Mouse (Mus musculus) midbrain, embryonic 16.5 days (tissue): ENCODE measurements around the gene Asna1. TPM values are rescaled to one million over a fixed set of nuclear protein-coding genes. Genes with fewer than 3 reads are reported as not detected.

Experiments
- ATAC-seq: fragments of 200-750 bp; cut with Nextera tagmentation; 2 replicates; pipeline ENCODE4 v1.8.0; 2017; ENCODE audit warnings: moderate TSS enrichment
- H3K27ac ChIP-seq: fragments of 300-500 bp; sonication (generic); 2 replicates; pipeline ENCODE4 v1.5.1; 2014; ENCODE audit warnings: mild to moderate bottlenecking, low read length, mixed read lengths
- H3K27me3 ChIP-seq: fragments of 300-500 bp; sonication (generic); 2 replicates; pipeline ENCODE4 v1.6.1; 2014; ENCODE audit warnings: low read depth, low read length, mixed read lengths; ENCODE audit not compliant: control insufficient read depth, insufficient read depth
- H3K36me3 ChIP-seq: fragments of 300-500 bp; sonication (generic); 2 replicates; pipeline ENCODE4 v1.6.1; 2014; ENCODE audit warnings: mild to moderate bottlenecking, low read length, moderate library complexity, mixed read lengths; ENCODE audit not compliant: control insufficient read depth, insufficient read depth
- H3K4me1 ChIP-seq: fragments of 300-500 bp; sonication (generic); 2 replicates; pipeline ENCODE4 v1.6.1; 2014; ENCODE audit warnings: mild to moderate bottlenecking, low read length, mixed read lengths; ENCODE audit not compliant: control insufficient read depth, insufficient read depth
- H3K4me2 ChIP-seq: fragments of 300-500 bp; sonication (generic); 2 replicates; pipeline ENCODE4 v1.6.1; 2014; ENCODE audit warnings: mild to moderate bottlenecking, low read length, mixed read lengths
- H3K4me3 ChIP-seq: fragments of 300-500 bp; sonication (generic); 2 replicates; pipeline ENCODE4 v1.5.1; 2014; ENCODE audit warnings: low read depth, mild to moderate bottlenecking, low read length, moderate library complexity, mixed read lengths
- H3K9ac ChIP-seq: fragments of 300-500 bp; sonication (generic); 2 replicates; pipeline ENCODE4 v1.6.1; 2014; ENCODE audit warnings: low read depth, low read length, mixed read lengths
- H3K9me3 ChIP-seq: fragments of 300-500 bp; sonication (generic); replicated peaks from 2 replicates; pipeline ENCODE4 v1.6.1; 2014; ENCODE audit warnings: mild to moderate bottlenecking, low read length, mixed read lengths; ENCODE audit not compliant: control insufficient read depth, poor library complexity, severe bottlenecking
- WGBS: fragments of 180-500 bp; shearing (Covaris S2); extraction: QIAGEN DNeasy Blood & Tissue Kit; methylation state at CpG from one replicate; pipeline ENCODE4 v1.1.7; 2014; 5-methylcytosine and 5-hydroxymethylcytosine counted together
- polyA plus RNA-seq: library from polyadenylated mRNA; unstranded; fragments of >200 nt; fragmentation: Nextera tagmentation; extraction: Ambion mirVana; gene quantifications from 2 replicates; pipeline ENCODE4 v1.2.1, GENCODE M21; 2015

The Asna1 gene
- polyA plus RNA-seq: 148 and 149 TPM in 2 replicates

GRCm38 (mm10) chr8:85025098-85025932 lies at the start of gene Asna1:
TSS of gene Asna1 (minus strand) at chr8:85025281.
- H3K9me3 ChIP-seq: no peaks in the 10 kb centered on the region
- H3K4me1 ChIP-seq: peaks cover 34% of the 10 kb centered on the region
- ATAC-seq: peak; percentile 89
- peak within 1 kb of the TSS; percentile 60 for H3K4me2 ChIP-seq
- H3K27ac ChIP-seq: peak within 1 kb of the TSS; percentile 75
- peak within 1 kb of the TSS; percentile 95 for H3K4me3 ChIP-seq
- peak within 1 kb of the TSS; percentile 72 for H3K9ac ChIP-seq
- WGBS: 6% methylated on average over 30 of the region's 30 CpGs
- peaks cover 9% of the 10 kb centered on the region for H3K36me3 ChIP-seq
- no peaks in the 10 kb centered on the region for H3K27me3 ChIP-seq

GRCm38 (mm10) chr8:85074617-85075016 lies 49.5 kb upstream of the Asna1 start:
- Histone ChIP-seq H3K4me1 (peaks cover 13% of the 10 kb centered on the region), H3K9me3 (no peaks in the 10 kb centered on the region), H3K4me2 (no peak overlapping the region), H3K9ac (no peak overlapping the region), H3K36me3 (peaks cover 9% of the 10 kb centered on the region; the same call in 1 of the 2 replicates), H3K4me3 (no peak overlapping the region), H3K27me3 (no peaks in the 10 kb centered on the region), H3K27ac (no peak overlapping the region)
- WGBS: 92% methylated on average over 10 of the region's 10 CpGs
- ATAC-seq: no peak

- H3K9ac ChIP-seq: no peak overlapping the region
- no peaks in the 10 kb centered on the region for H3K9me3 ChIP-seq
- H3K4me2 ChIP-seq: no peak overlapping the region
- 89% methylated on average over 10 of the region's 10 CpGs for WGBS
- H3K36me3 ChIP-seq: peaks cover 9% of the 10 kb centered on the region; the same call in 1 of the 2 replicates
- H3K4me3 ChIP-seq: no peak overlapping the region
- H3K27ac ChIP-seq: no peak overlapping the region
- no peak for ATAC-seq
- H3K4me1 ChIP-seq: peaks cover 10% of the 10 kb centered on the region
- no peaks in the 10 kb centered on the region for H3K27me3 ChIP-seq
Observed at GRCm38 (mm10) chr8:85074167-85074566, 49.1 kb upstream of the Asna1 start.

GRCm38 (mm10) chr8:85073041-85073612 lies 48.0 kb upstream of the Asna1 start:
- Histone ChIP-seq H3K4me3 (no peak overlapping the region), H3K4me1 (peaks cover 10% of the 10 kb centered on the region), H3K4me2 (no peak overlapping the region; the same call in 1 of the 2 replicates), H3K27ac (no peak overlapping the region), H3K27me3 (no peaks in the 10 kb centered on the region), H3K9me3 (no peaks in the 10 kb centered on the region), H3K9ac (no peak overlapping the region), H3K36me3 (peaks cover 14% of the 10 kb centered on the region; the same call in 1 of the 2 replicates)
- no peak for ATAC-seq
- 95% methylated on average over 15 of the region's 15 CpGs for WGBS

DNA sequence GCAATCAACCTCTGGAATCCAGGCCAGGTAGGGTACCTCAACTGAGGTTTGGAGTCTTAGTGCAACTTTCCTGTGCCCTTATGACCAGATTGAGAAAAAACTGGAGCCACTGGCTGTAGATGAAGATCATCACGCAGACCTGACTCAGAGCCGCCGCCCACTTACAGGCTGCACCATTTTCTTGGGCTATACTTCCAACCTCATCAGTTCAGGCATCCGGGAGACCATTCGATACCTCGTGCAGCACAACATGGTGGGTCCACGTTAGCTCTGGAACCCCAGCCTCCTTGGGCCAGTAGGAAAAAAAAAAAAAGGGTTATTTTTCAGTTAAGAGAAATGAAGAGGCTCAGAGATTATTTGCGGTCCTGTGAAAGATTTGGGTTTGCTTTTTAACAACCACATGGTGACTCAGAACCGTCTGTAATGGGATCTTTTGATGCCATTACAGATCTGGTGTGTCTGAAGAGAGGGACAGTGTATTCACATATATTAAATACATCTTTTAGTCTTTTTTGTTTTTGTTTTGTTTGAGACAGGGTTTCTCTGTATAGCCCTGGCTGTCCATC lies 47.4 kb upstream of the Asna1 start:
- H3K27ac ChIP-seq: peak overlapping the region; percentile 91
- no peak for ATAC-seq
- H3K9me3 ChIP-seq: no peaks in the 10 kb centered on the region
- H3K27me3 ChIP-seq: no peaks in the 10 kb centered on the region
- peaks cover 10% of the 10 kb centered on the region for H3K4me1 ChIP-seq
- H3K4me2 ChIP-seq: peak overlapping the region; percentile 64
- H3K4me3 ChIP-seq: peak overlapping the region; percentile 86
- H3K36me3 ChIP-seq: peaks cover 14% of the 10 kb centered on the region; the same call in 1 of the 2 replicates
- 44% methylated on average over 9 of the region's 9 CpGs for WGBS
- peak overlapping the region; percentile 85 for H3K9ac ChIP-seq

DNA sequence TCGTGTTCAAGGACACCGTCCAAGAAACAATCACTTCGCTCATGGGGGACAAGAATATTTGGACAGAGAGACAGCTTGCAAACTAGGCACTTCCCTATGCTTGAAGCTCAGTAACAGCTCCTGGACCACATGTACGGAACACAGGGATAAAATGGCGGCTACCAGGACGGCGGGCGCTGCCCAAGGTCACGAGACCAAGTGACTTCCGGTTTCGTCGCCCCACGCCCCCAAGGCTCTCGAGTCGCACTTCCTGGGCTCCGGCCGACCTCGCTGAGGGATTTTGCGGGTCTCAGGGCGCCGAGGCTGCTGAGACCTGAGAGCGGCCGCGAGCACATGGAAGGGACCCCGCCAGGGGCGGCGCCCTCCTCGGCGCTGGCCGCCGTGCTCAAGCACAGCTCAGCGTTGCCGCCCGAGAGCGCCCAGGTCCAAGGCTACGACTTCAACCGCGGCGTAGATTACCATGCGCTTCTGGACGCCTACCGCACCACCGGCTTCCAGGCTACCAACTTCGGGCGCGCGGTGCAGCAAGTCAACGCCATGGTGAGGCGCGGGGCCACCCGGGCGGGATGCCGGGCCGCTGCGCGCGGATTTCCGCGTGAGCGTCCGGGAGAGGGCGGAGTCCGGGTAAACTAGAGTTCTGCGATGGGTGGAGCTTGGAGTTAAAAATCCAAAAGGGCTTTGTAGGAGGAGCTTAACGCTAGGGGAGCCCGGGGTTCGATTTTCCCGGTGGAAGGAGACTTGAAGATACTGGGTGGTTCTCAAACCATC lies 46.6 kb upstream of the Asna1 start, which contains the start of gene Dhps:
Dhps (plus strand) TSS at position 244 of the 768 bp plus-strand sequence.
- Histone ChIP-seq H3K27ac (peak within 1 kb of the TSS; percentile 91), H3K4me2 (peak within 1 kb of the TSS; percentile 64), H3K36me3 (peaks cover 15% of the 10 kb centered on the region), H3K27me3 (no peaks in the 10 kb centered on the region), H3K9me3 (no peaks in the 10 kb centered on the region), H3K4me1 (peaks cover 10% of the 10 kb centered on the region), H3K9ac (peak within 1 kb of the TSS; percentile 85), H3K4me3 (peak within 1 kb of the TSS; percentile 86)
- ATAC-seq: peak; percentile 87
- WGBS: under 1% methylated on average over 67 of the region's 68 CpGs

DNA sequence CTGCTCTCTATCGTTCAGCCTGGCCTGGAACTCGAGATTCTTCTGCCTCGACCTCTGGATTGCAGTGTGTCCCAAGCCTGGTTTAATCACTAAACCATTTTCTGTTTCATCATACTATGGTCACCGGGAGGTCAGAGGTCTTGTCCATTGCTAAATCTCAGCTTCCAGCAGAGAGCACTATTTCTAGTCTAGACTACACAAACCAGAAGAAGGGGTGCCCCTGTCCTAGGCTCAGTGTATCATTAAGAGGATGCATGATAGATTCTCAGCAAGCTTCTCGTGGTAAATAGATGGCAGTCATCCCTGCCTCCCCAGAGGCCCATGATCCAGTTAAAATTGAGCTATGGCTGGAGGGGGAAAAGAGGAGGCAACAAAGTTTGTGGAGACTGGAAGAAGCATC lies 46.0 kb upstream of the Asna1 start:
- peak overlapping the region; percentile 64 for H3K4me2 ChIP-seq
- 86% methylated on average over 5 of the region's 5 CpGs for WGBS
- peak overlapping the region; percentile 86; the same call in 1 of the 2 replicates for H3K4me3 ChIP-seq
- peaks cover 18% of the 10 kb centered on the region for H3K36me3 ChIP-seq
- peaks cover 10% of the 10 kb centered on the region for H3K4me1 ChIP-seq
- H3K9ac ChIP-seq: peak overlapping the region; percentile 85; the same call in 1 of the 2 replicates
- no peaks in the 10 kb centered on the region for H3K27me3 ChIP-seq
- peak overlapping the region; percentile 91 for H3K27ac ChIP-seq
- no peak for ATAC-seq
- no peaks in the 10 kb centered on the region for H3K9me3 ChIP-seq

DNA sequence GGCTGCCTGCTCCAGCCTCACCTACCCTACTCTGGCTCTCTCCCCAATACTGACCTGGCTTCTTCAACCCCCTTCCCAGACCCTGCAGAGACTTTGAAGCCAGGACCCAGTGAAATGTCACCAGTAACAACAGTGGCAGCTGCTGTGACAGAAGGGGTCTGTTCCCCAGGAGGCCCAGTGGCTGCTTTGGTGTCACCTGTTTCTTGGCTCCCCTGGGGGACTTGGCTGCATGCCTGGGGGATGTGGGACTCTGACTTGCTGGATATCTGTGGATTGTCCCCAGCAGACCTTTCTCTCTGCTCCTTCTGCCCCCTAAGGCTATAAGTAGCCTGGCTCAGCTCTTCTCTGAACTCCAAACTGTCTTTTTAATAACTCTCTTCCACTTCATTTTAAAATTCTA lies 42.9 kb upstream of the Asna1 start, which contains the start of gene Gm5741:
Gm5741 (minus strand) TSS at position 1 of the 400 bp plus-strand sequence.
- Histone ChIP-seq H3K36me3 (peaks cover 16% of the 10 kb centered on the region), H3K9me3 (no peaks in the 10 kb centered on the region), H3K27ac (no peak within 1 kb of the TSS), H3K4me1 (peaks cover 8% of the 10 kb centered on the region), H3K27me3 (no peaks in the 10 kb centered on the region), H3K9ac (no peak within 1 kb of the TSS), H3K4me3 (no peak within 1 kb of the TSS), H3K4me2 (no peak within 1 kb of the TSS)
- no peak for ATAC-seq
